Mouse (Mus musculus) heart, embryonic 10.5 days (tissue): ENCODE results near the gene Map2. TPM values are rescaled to one million over a fixed set of nuclear protein-coding genes. Genes with fewer than 3 reads are reported as not detected.
A peak's percentile ranks its signal among the peaks of the same experiment; 100 is the strongest.

Experiments
- DNase-seq: peaks from one replicate; pipeline ENCODE4 v3.0.0-alpha.2; 2017; ENCODE audit warnings: low spot score
- H3K27ac ChIP-seq: fragments of 300-500 bp; sonication (generic); 2 replicates; pipeline ENCODE4 v1.5.1; 2016; ENCODE audit warnings: mild to moderate bottlenecking
- H3K27me3 ChIP-seq: fragments of 300-500 bp; sonication (generic); 2 replicates; pipeline ENCODE4 v1.6.1; 2016; ENCODE audit warnings: mild to moderate bottlenecking; ENCODE audit not compliant: poor library complexity, insufficient read depth, severe bottlenecking
- H3K36me3 ChIP-seq: fragments of 300-500 bp; sonication (generic); 2 replicates; pipeline ENCODE4 v1.6.1; 2016; ENCODE audit warnings: mild to moderate bottlenecking, moderate library complexity
- H3K4me1 ChIP-seq: fragments of 300-500 bp; sonication (generic); 2 replicates; pipeline ENCODE4 v1.6.1; 2016; ENCODE audit warnings: mild to moderate bottlenecking
- H3K4me3 ChIP-seq: fragments of 300-500 bp; sonication (generic); 2 replicates; pipeline ENCODE4 v1.5.1; 2016; ENCODE audit warnings: mild to moderate bottlenecking, moderate library complexity
- H3K9me3 ChIP-seq: fragments of 300-500 bp; sonication (generic); 2 replicates; pipeline ENCODE4 v1.6.1; 2016; ENCODE audit warnings: mild to moderate bottlenecking, moderate library complexity
- WGBS: fragments of 180-500 bp; shearing (Covaris S2); methylation state at CpG from one replicate; pipeline ENCODE4 v1.1.7; 2016; 5-methylcytosine and 5-hydroxymethylcytosine counted together
- polyA plus RNA-seq: library from polyadenylated mRNA; unstranded; fragments of >200 nt; fragmentation: Nextera tagmentation; extraction: Ambion mirVana; gene quantifications from 2 replicates; pipeline ENCODE4 v1.2.1, GENCODE M21; 2016

The Map2 gene
- polyA plus RNA-seq, 1 experiment from 2014 or later: 5.1 TPM

DNA sequence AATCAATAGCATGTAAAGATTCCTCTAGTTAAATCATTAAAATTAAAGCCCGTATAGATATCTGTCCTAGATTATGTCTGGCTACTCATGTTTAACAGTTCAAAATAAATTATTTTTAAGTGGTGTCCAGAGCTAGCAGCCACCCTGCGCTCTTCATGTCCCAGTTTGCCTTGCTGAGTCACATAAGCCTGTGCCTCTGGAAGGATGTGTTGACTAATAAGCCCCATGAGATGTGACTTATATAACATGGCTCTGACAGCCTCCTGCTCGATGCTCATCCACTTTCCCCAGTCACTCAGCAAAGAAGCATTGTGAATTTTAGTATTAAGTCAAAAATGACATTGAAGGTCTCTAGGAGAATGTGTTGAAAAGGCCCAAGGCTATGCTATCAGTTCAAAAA, 282.7 kb downstream of the Map2 start:
- Histone ChIP-seq H3K36me3 (no peaks in the 10 kb centered on the region), H3K27me3 (no peaks in the 10 kb centered on the region), H3K4me3 (no peak overlapping the region), H3K4me1 (no peaks in the 10 kb centered on the region), H3K9me3 (no peaks in the 10 kb centered on the region), H3K27ac (no peak overlapping the region)
- WGBS: 76% methylated on average over 3 of the region's 3 CpGs
- DNase-seq: no peak

DNA sequence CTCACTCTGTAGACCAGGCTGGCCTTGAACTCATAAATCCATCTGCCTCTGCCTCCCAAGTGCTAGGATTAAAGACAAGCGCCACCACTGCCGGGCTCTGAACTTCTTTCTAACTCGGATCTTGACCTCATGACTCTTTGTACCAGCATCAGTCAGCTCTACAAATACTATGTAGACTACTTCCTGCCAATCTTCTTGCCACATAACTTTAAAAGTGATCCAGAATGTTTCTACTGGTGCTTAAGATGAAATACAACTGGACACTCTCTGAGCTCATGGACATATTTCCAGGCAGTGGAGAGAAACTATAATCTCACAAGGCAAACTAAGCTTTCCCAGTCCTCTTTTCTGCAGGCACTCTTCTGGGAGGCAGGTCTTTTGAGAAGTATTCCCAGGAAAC, 284.3 kb downstream of the Map2 start:
- Histone ChIP-seq H3K9me3 (no peaks in the 10 kb centered on the region), H3K4me1 (no peaks in the 10 kb centered on the region), H3K27ac (no peak overlapping the region), H3K27me3 (no peaks in the 10 kb centered on the region), H3K4me3 (no peak overlapping the region), H3K36me3 (no peaks in the 10 kb centered on the region)
- no peak for DNase-seq
- WGBS: 73% methylated on average over 3 of the region's 3 CpGs

GRCm38 (mm10) chr1:66460850-66461249, 285.8 kb downstream of the Map2 start:
- no peak overlapping the region for H3K27ac ChIP-seq
- no peaks in the 10 kb centered on the region for H3K27me3 ChIP-seq
- 53% methylated on average over 4 of the region's 4 CpGs for WGBS
- DNase-seq: no peak
- no peaks in the 10 kb centered on the region for H3K36me3 ChIP-seq
- H3K4me3 ChIP-seq: no peak overlapping the region
- H3K4me1 ChIP-seq: no peaks in the 10 kb centered on the region
- no peaks in the 10 kb centered on the region for H3K9me3 ChIP-seq

GRCm38 (mm10) chr1:66467821-66468703, 293.0 kb downstream of the Map2 start, which contains the start of gene Unc80:
Gene Unc80 (plus strand): TSS chr1:66468367.
- DNase-seq: peak; percentile 75
- 2% methylated on average over 64 of the region's 83 CpGs for WGBS
- Histone ChIP-seq H3K36me3 (no peaks in the 10 kb centered on the region), H3K27me3 (peaks cover 12% of the 10 kb centered on the region), H3K27ac (peak within 1 kb of the TSS; percentile 10; the same call in 1 of the 2 replicates), H3K9me3 (no peaks in the 10 kb centered on the region), H3K4me1 (peaks cover 11% of the 10 kb centered on the region; the same call in 1 of the 2 replicates), H3K4me3 (peak within 1 kb of the TSS; percentile 71)

- 17% methylated on average over 3 of the region's 3 CpGs for WGBS
Measured at GRCm38 (mm10) chr1:66468704-66469020, 293.6 kb downstream of the Map2 start.

GRCm38 (mm10) chr1:66482751-66483150, 307.7 kb downstream of the Map2 start:
- Histone ChIP-seq H3K9me3 (no peaks in the 10 kb centered on the region), H3K4me1 (no peaks in the 10 kb centered on the region), H3K27ac (no peak overlapping the region), H3K27me3 (no peaks in the 10 kb centered on the region), H3K4me3 (no peak overlapping the region), H3K36me3 (no peaks in the 10 kb centered on the region)
- WGBS: 85% methylated on average over 3 of the region's 3 CpGs
- no peak for DNase-seq

More at GRCm38 (mm10) chr1:66468704-66469020, 293.6 kb downstream of the Map2 start:
- Histone ChIP-seq H3K4me3 (peak overlapping the region; percentile 71), H3K9me3 (no peaks in the 10 kb centered on the region), H3K4me1 (peaks cover 11% of the 10 kb centered on the region; the same call in 1 of the 2 replicates), H3K27ac (no peak overlapping the region), H3K27me3 (peaks cover 12% of the 10 kb centered on the region), H3K36me3 (no peaks in the 10 kb centered on the region)
- DNase-seq: no peak

Other genes starting within 250 kb of the Map2 start
- gene Crygf, start 248.8 kb upstream of the Map2 start, polyA plus RNA-seq: not detected in 2 replicates